Mouse (Mus musculus): ENCODE data around the gene Magi1. TPM values are rescaled to one million over a fixed set of nuclear protein-coding genes. Genes with fewer than 3 reads are reported as not detected.

Gene Magi1
- total and polyA plus RNA-seq, 3 experiments = not detected

DNA sequence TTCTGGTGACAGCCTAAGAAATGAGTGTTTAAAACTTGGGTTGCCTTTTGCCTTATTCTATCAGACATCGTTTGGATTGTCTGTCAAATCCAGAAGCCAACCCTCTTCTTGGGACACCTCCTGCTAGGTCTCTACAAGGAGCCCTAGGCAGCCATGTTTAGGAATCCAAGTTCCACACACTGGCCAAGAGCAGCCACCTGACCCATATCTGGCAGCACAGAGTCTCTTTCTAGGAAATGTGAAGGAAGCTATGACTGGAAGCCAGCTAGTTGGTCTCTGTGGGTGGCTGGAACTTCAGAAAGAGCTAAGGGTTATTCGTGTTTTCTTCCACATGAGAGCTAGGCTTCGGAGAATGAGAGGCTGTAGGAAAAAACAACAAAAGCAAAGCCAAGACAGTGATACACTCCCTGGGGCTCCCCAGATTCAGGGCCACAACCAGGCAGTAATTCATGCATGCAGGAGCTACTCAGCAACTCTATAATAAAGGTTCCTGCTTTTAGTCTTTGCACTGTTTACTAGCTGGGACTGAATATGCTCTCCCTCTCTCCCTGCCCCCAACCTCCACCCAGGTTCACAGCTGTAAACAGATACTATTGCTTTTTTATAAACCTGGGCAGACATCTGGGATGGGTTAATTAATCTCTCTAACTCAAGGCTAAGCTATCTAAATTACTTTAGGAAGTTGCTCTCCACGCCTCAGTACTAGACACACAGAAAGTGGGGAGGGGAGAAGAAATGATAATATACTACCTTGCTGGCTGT lies 188.6 kb downstream of the Magi1 start:
- Histone ChIP-seq H3K27ac (ENCODE audit: insufficient read depth, low read depth) (no peak overlapping the region), H3K4me1 (ENCODE audit: control insufficient read depth in 1 of 2, insufficient read depth in 2 of 2) (no peaks in the 10 kb centered on the region), H3K79me2 (replicated peaks; ENCODE audit: control insufficient read depth, extremely low read depth, insufficient read depth, poor library complexity, severe bottlenecking) (no peaks in the 10 kb centered on the region), H3K27me3 (replicated peaks) (no peaks in the 10 kb centered on the region), H3K4me2 (ENCODE audit: insufficient read depth, low read depth, poor library complexity, severe bottlenecking) (no peak overlapping the region), H3K9ac (ENCODE audit: insufficient read depth, low read depth) (no peak overlapping the region), H3K9me3 (replicated peaks; ENCODE audit: low read length) (peaks cover 72% of the 10 kb centered on the region), H3K36me3 (replicated peaks in 1 of 2; ENCODE audit: control insufficient read depth in 1 of 2, insufficient read depth in 1 of 2, low read length in 1 of 2) (no peaks in the 10 kb centered on the region), H3K4me3 (replicated peaks in 1 of 3; ENCODE audit: low read depth in 2 of 3, low read length in 2 of 3, poor library complexity in 1 of 3) (no peak overlapping the region)
- dilution Hi-C loops (cut with MboI; ENCODE audit: extremely low pct_ligation_motif_present, extremely low pct_unique_long_range_greater_than_20kb, low sequenced_read_pairs) (no loop called here), in situ Hi-C loops (cut with MboI; ENCODE audit: low pct_ligation_motif_present, low pct_unique_long_range_greater_than_20kb, low sequenced_read_pairs) (no loop called here)
- DNase-seq (ENCODE audit: extremely low read depth) = no peak
- no peak for TF ChIP-seq ELF1 (IDR thresholded peaks at IDR 0.05; ENCODE audit: low read depth, low read length)
- TF ChIP-seq POLR2A (IDR thresholded peaks at IDR 0.05; ENCODE audit: low read depth, low read length) = no peak
- no peak for TF ChIP-seq MAZ (IDR thresholded peaks at IDR 0.05; ENCODE audit: low read depth, low read length)

DNA sequence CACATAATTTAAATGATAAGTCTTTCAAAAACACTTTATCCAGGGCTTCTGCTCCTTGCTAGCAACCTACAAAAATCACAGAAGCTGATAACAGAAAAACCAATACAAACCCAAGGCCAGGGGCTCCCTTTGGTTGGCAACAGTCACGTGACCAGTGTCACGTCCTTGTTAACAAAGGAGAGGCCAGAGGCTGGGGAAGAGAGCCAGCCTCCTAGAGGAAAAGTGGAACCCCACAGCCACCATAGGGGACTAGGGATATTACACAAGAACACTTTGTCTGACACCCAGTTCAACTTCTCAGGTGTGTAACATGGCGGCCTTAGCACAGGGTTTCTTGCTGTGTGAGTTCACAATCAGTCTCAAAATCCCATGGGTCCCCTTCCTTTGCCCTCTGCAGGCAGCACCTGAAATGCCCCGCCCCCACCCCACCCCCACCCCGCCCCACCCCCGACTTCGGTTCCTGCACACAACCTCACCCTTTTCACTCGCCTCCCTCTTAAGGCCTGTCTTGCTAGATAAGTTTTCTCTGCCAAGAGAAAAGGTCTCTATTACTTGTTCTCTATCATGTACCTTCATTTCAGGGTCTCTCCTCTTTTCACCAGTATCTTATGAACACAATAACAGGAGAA lies 190.6 kb downstream of the Magi1 start:
- no peaks in the 10 kb centered on the region for H3K27me3 ChIP-seq (replicated peaks)
- dilution Hi-C loops (cut with MboI; ENCODE audit: extremely low pct_ligation_motif_present, extremely low pct_unique_long_range_greater_than_20kb, low sequenced_read_pairs) = no loop called here
- H3K27ac ChIP-seq (ENCODE audit: insufficient read depth, low read depth) = no peak overlapping the region
- TF ChIP-seq RAD21 (IDR thresholded peaks at IDR 0.05; ENCODE audit: low read depth, low read length) (no peak), EP300 (IDR thresholded peaks at IDR 0.05; ENCODE audit: low read length) (no peak), GABPA (IDR thresholded peaks at IDR 0.05; ENCODE audit: insufficient replicate concordance, low read depth, low read length) (no peak), KAT2A (IDR thresholded peaks at IDR 0.05; ENCODE audit: insufficient replicate concordance, low read length) (no peak), PAX5 (IDR thresholded peaks at IDR 0.05; ENCODE audit: low read length) (no peak), ZMIZ1 (IDR thresholded peaks at IDR 0.05; ENCODE audit: low read depth, low read length) (no peak), NELFE (IDR thresholded peaks at IDR 0.05; ENCODE audit: low read depth, low read length) (no peak), JUN (IDR thresholded peaks at IDR 0.05; ENCODE audit: insufficient read depth, low read depth, low read length) (no peak), TCF12 (IDR thresholded peaks at IDR 0.05; ENCODE audit: low read depth, low read length) (no peak), JUND (conservative IDR thresholded peaks at IDR 0.05; ENCODE audit: low read depth, low read length) (no peak), ZC3H11A (IDR thresholded peaks at IDR 0.05; ENCODE audit: low read depth, low read length) (no peak), SMC3 (IDR thresholded peaks at IDR 0.05; ENCODE audit: low read depth, low read length) (no peak), USF1 (IDR thresholded peaks at IDR 0.05; ENCODE audit: low read depth, low read length) (no peak), CTCF (conservative IDR thresholded peaks at IDR 0.05 in 1 of 2, IDR thresholded peaks at IDR 0.05 in 1 of 2; ENCODE audit: low read depth in 2 of 2, low read length in 2 of 2) (no peak), SIN3A (IDR thresholded peaks at IDR 0.05; ENCODE audit: low read length) (no peak), E2F4 (IDR thresholded peaks at IDR 0.05; ENCODE audit: insufficient replicate concordance, low read depth, low read length) (no peak)
- H3K9me3 ChIP-seq (replicated peaks; ENCODE audit: low read length) = peaks cover 68% of the 10 kb centered on the region
- H3K4me2 ChIP-seq (ENCODE audit: insufficient read depth, low read depth, poor library complexity, severe bottlenecking) = no peak overlapping the region
- no peaks in the 10 kb centered on the region for H3K79me2 ChIP-seq (replicated peaks; ENCODE audit: control insufficient read depth, extremely low read depth, insufficient read depth, poor library complexity, severe bottlenecking)
- DNase-seq (ENCODE audit: extremely low read depth) = no peak
- no peak overlapping the region for H3K9ac ChIP-seq (ENCODE audit: insufficient read depth, low read depth)
- H3K4me1 ChIP-seq (ENCODE audit: control insufficient read depth in 1 of 2, insufficient read depth in 2 of 2) = no peaks in the 10 kb centered on the region
- no peak overlapping the region for H3K4me3 ChIP-seq (replicated peaks in 1 of 3; ENCODE audit: low read depth in 2 of 3, low read length in 2 of 3, poor library complexity in 1 of 3)
- in situ Hi-C loops (cut with MboI; ENCODE audit: low pct_ligation_motif_present, low pct_unique_long_range_greater_than_20kb, low sequenced_read_pairs) = no loop called here
- no peaks in the 10 kb centered on the region for H3K36me3 ChIP-seq (replicated peaks in 1 of 2; ENCODE audit: control insufficient read depth in 1 of 2, insufficient read depth in 1 of 2, low read length in 1 of 2)

Measured in CH12.LX (cell line).